Mouse (Mus musculus): ENCODE data around the gene P3h2.

Gene P3h2

DNA sequence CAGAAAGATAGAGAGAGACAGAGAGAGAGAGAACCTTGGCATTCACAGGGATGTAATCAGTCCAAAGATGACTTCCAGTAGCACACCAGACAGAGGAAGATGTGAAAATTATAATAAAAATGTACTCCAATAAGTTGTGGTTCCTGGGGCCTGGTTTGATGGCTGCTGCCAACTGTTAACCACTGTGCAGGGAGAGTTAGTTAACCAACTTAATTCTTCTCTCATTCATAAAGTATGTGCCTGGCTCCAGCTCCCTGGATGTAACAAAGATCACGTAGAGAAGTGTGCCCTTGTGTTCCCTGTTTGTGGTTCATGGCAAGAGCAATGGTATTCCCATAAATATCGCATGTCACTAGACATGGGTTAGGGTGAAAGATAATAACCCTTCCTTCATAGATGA, 128.4 kb downstream of the P3h2 start:
- DNase-seq: no peak

DNA sequence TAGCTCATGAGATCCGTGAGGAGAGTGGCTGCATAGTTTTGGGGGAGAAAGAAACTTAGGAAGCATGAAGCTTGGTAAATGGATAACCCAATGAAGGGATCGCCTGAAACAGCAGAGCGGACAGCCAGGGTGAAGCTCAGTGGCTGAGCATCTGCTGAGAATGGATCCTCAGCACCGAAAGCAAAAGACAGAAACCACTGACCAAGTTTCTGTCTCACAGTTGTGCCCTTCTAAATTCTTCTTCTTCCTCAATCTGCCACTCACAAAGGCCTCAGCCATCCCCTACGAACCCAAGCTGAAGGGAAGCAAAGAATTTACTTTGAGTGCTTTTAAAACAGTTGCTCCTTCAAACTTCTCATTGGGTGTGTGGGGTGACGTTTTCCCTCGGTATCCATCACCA, 134.3 kb downstream of the P3h2 start:
- no peak for DNase-seq

DNA sequence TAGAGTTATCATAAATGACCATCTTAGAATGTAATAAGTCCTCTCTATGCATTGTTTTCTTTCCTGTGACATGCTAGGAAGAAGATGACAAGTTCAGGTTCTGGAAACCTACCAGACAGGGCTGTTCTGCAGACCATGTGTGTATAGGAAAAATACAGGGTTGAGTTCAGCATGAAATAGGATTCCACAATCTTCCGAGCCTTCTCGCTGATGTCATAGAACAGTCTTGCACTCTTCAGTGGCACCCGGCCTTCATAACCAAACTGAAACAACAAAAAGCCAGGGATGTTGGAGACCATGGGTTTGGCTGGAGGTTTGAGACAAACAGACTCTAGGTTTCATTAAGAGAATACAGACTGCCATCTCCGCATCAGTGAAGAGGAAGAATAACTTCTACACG, 134.9 kb downstream of the P3h2 start:
- no peak for DNase-seq

DNA sequence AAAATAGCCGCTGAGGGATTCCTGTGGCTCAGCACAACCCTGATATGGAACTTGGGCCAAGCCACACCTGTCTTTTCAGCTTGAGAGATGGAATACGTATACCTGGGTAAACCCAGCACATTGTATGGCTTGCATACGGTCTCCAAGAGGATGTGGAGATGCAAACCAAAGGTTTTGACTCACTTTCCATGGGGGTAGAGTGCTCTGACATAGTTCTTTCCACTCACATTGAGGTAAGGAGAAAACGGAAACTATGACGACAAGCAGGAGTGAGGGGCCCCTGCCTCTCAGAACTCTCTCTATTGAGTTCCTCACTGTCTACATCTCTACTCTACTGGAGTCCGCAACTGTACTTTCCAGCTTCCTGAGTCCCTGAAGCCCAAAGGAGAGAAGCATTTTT, 135.4 kb downstream of the P3h2 start:
- no peak for DNase-seq

DNA sequence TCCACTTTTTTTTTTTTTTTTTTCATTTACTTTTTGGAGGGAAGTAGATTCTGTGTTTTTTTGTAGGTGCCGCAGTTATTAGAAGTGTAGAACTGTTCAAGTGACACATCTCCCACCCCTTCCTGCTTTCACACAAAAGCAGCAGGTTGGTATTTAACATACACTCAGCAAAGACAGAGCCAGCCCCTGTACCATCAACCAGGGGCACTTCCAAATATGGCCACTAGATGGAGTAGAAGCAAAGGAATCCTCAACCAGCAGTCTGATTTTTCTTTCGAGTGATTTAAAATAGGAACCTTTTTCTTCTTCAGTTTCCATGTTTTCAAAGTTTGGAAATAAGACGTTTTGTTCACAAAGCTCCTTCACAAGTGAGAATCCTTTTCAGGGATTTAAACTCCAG, 138.3 kb downstream of the P3h2 start:
- DNase-seq: peak in 1 of 2 experiments; percentile 8

DNA sequence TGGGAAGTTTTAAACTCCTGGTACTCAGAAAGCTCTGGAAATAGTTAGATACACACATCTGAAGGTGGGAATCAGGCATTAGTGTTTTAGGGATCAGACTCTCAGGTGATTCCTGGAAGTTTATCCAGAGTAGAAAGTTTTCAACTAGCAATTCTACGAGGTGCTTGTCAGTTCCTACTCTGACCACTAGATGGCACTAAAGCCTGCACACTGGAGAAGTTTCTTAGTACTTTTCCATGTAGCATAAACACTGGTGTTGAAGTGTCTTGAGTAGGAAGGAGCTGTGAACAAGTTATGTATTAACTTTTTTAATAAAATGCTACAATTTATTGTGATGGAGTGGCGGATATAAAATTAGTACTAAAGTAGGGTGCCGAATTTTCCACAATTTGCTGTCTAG, 141.7 kb downstream of the P3h2 start:
- DNase-seq: no peak

DNA sequence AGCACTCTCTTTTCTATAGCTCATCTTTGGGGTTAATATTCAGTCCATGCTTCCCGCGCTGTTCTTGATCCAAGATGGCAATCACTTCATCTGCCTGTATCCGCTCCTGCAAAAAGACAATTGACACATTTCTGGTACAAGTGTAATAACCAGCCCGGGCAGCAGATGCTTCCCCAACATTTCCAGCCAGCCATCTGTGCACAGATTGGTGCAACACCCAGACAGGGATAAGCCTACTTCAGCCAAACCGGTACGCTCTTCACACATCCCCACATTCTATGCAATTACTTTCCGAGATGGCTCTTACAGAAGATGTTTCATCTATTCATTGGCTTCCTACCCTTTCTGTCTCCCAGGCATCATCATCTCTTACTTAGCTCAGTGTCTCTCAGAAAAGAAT, 145.2 kb downstream of the P3h2 start:
- DNase-seq: no peak

DNA sequence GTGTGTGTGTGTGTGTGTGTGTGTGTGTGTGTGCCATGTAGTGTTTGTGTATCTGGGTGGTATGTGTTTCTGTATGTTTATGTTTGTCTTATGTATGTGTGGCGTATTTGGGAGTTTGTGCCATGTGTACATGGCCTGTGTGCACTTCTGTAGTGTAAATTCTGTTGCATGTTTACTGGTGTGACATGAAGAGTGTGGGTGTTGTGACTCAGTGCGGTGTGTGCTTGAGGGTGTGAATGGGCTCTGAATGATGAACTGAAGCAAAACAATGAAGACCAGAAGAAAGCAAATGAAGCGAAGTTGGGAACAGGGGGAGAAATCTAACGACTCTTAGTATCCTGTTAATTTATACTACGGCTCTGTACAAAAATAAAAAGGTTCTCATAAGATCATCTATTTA, 145.7 kb downstream of the P3h2 start:
- no peak for DNase-seq

DNA sequence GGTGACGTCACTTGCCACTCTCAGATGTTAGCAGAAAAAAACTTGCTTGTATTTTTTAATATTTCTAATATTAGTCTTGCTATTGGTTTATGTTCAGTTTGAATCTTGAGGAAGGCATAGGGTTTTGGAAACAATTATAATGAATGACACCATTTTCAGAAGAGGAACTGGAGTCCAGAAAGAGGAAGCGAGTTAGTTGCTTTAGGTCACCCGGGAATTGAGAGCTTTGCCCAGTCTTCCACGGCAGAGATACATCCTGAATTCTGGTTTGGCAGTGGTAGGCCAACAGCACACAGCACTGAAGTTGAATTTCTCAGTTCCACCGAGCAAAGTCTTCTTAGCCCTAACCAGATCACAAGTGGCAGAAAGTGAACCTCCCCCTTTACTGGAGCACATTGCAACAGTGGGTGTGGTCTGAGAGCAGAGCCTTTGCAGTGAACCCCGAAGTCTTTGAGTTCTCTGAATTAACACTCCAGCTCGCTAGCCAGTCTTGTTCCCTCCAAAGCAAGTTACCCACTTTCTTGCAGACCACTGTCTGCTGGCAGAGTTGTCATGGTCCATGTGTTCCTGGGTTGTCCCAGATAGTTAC, 146.8 kb downstream of the P3h2 start:
- no peak for DNase-seq

DNA sequence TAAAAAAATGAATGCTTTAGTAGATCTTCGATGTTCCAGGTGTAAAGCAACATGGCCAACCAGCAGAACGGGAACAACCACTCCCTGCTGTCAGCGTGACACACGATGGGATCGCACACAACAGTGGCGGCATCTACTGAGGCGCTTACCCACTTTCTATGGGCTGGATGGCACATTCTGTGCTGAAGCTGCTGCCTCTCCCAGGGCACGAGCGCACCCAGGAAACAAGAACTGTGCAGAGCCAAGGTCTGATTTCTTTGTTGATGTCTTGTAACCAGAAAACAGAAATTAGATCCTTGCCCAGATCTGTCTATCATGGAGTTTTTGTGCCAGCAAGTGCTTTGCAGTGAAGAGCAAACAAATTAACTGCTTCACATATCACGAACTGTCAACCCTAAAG, 147.4 kb downstream of the P3h2 start:
- no peak for DNase-seq

DNA sequence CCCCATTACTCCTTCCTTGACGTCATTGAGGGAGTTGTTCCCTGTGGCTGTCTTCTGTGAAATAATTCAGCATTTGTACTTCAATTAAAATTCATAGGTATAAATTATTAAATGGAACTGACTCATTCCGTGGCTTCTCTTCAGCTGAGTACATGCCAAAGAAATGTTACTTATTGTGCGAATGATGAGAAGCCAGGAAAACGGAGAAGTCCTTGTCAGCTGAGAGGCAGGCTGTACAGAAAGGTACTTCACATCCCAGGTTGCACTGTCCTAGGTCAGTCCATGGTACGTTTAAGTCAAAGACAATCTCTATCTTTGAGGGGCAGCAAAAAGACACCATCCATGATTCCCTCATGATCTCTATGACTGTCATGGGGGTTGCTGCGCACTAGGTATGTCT, 148.8 kb downstream of the P3h2 start:
- DNase-seq: no peak

DNA sequence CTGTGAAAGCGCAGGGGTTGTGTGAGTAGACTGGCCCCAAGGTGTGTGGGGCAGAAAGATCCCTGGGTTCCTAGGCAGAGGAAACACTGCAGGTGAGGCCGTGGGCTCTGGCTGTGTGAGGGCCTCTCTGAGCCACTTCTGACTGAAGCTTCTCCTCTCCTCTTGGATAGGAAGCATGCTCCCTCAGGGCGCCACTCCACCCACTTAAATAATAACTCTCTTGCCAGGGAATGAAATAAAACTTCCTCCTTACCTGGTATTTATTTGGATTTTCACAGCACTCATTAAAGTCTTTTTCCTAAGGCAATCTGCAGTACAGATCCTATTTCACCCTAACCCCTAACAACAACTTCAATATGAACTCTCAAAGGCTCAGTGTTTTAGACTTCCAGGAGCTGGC, 151.0 kb downstream of the P3h2 start:
- no peak for DNase-seq

DNA sequence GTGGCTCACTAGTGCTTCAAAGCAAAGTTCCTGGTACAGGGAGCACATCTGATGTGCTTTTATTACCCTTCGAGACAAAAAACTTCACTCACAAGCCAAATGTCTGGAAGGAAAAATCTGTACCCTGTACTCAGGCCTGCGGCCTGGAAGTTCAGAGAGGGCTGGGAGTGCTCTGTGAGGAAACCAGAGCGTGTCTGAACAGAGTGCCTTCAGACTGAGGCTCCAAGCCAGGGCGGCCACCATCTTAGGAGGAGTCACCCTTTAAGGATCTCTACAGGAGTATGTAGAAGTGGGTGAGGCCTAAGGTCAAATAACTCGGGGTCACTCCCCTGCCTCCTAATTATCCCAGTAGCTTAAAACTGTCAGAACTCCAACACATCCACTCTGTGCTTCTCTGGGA, 152.2 kb downstream of the P3h2 start:
- no peak for DNase-seq

DNA sequence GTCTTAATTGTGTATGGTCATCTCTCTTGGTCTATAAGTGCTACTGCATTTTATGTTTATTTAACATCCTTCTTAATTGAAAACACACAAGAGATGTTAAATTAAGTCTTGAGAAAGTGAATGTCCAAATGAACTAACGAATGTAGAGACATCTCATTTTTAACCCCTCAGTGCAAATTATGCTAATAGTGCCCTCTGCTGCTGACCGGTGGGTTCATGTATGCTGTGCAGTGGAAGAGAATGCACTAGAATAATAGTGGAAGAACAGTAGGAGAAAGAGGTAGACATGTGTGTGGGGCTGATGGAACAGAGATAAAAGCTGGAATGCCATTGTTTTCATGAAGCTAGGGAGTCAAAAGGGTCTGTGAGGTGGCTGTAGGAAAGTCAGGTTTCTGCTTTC, 153.6 kb downstream of the P3h2 start:
- no peak for DNase-seq

DNA sequence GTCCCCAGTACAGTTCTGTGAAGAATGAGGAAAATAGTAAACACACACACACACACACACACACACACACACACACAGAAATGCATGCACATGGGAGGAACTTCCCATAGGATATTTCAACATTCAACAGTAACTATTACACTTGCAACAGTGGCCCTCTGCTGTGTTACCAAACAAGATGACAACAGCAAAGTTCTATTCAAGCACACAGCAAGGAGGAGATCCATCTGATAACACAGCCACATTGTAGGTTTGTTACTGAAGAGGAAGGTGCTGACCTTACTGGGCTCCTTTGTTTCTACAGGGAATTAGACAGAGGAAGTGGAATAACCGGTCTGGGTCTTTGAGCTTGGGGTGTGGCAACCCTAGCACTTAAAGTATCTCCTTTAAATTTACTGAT, 157.5 kb downstream of the P3h2 start:
- DNase-seq: no peak

DNA sequence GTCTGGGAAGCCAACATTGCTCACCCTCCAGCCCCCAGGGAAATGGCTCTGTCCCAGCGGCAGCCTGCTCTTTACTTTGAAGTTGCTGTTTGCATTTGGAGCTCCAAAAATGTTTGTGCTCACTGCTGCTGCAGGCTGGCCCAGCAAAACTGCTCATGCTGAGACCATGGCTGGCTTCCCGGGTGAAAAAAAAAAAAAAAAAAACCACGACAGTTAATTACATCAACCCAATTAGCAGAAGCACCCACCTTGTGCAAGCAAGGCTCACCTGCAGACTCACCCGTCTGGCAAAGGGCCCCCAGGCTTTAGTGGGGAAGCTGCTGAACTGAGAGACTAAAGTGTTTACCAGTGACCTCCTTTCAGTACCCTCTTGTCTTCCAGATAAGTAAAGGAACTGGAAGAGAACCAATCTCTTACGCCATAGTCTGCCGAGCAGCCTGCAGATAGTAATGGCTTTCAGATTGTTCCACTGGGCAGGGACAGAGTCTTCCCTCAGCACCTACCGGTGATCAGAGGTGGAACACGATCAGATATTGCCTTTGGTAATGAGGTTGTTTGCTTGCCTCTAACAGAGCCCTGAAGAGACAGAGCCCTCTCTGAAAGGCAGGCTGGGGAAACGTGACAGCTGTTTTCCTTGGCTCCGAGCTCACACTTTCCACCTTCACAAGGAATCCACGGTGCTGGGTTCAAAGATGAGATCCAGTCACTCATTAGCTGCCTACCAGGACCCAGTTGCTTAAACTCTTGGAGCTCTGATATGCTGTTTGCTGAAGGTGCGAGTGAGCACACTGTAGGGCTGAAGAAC, 160.2 kb downstream of the P3h2 start:
- no peak for DNase-seq

DNA sequence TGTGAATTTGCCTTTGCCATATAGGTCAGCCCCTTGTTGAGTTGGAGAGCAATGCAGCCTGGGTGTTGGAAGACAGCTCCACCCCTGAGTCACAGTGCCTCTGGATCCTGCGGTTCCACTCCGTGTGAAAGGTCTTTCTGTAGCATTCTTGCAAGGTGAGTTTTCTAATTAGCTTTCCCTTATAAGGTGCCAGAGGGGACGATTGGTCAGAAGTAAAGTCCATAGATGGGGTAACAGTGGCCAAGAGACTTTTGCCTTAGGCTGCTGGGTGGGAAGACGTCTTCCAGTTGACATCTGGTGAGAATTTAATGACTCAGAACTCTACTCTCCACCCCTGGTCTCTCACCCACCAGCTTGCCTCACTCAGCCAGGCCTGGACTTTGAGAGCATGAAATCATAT, 163.3 kb downstream of the P3h2 start:
- DNase-seq: no peak

DNA sequence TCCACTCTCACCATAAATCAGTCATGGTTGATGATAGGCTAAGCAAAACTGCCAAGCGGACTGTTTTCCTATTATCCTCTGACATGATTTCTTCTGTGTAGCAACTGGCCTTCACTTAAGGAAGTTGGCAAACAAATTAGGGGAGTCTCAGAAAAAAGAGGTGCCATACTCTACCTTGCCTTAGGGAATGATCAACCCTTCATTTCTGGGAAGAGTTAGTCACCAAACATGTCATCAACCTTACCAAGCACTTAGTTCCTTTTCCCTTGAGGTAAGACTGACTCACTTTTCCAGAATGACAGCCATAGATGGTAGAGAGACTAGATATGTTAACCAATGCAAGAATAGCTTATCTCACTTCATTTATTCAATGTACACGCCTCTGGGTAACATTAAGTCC, 171.4 kb downstream of the P3h2 start:
- DNase-seq: no peak

DNA sequence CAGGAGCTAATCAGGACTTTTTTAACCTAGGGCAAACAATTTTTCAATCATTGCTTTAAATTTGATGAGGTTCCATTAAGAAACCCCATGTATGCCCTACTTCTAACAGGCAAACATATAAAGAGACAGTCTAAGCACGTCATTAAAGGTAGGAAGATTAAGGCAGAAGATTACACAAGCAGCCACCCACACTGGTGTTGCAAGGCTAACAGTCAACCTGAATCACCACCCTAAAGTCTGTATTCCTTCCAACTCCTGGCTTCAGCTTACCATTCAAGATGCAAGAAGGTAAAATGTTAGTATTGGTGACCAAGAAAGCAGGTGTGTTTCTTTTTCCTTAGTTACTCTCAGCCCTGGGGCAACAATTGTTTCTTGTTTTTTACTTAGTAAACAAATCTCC, 193.4 kb downstream of the P3h2 start:
- DNase-seq: no peak

Data from thymus, postnatal 36 days (tissue).